Mouse (Mus musculus): Measurements from ENCODE around the gene Lrrc32.

GRCm38 (mm10) chr7:98449696-98450095, 39.4 kb upstream of the Lrrc32 start:
- TF ChIP-seq CTCF (IDR thresholded peaks at IDR 0.05; ENCODE audit: insufficient read depth, low read depth, low read length) (no peak), POLR2A (IDR thresholded peaks at IDR 0.05; ENCODE audit: insufficient read depth, low read depth, low read length) (no peak)
